Mouse (Mus musculus) spleen, adult 2 months (tissue): ENCODE measurements around the gene Smad6.

Experiments
- CTCF ChIP-seq: fragments of 200-500 bp; IDR thresholded peaks from 2 replicates; pipeline ENCODE4 v1.5.1; 2011; ENCODE audit warnings: mild to moderate bottlenecking, inconsistent platforms; ENCODE audit not compliant: insufficient read depth, insufficient read length, insufficient replicate concordance; ENCODE audit errors: extremely low read depth
- POLR2A ChIP-seq: fragments of 200-500 bp; IDR thresholded peaks from 2 replicates; pipeline ENCODE4 v1.6.1; 2011; ENCODE audit warnings: low read depth, low read length, inconsistent platforms

- no peak for TF ChIP-seq CTCF
- TF ChIP-seq POLR2A = no peak
These were observed 8.2 kb upstream of the Smad6 start for GRCm38 (mm10) chr9:64029908-64030631.
